Mouse (Mus musculus) central nervous system, embryonic 18 days (tissue): Measurements from ENCODE around the gene Borcs5. TPM values are rescaled to one million over a fixed set of nuclear protein-coding genes. Genes with fewer than 3 reads are reported as not detected.

Experiments used
- polyA plus RNA-seq: library from polyadenylated mRNA; depleted of rRNA; stranded (reverse); fragments of >200 nt; gene quantifications from 2 replicates; pipeline ENCODE4 v1.2.3, GENCODE M21; 2012; rRNA removed

Borcs5 gene
- polyA plus RNA-seq = 25.3 and 26.0 TPM in 2 replicates

DNA sequence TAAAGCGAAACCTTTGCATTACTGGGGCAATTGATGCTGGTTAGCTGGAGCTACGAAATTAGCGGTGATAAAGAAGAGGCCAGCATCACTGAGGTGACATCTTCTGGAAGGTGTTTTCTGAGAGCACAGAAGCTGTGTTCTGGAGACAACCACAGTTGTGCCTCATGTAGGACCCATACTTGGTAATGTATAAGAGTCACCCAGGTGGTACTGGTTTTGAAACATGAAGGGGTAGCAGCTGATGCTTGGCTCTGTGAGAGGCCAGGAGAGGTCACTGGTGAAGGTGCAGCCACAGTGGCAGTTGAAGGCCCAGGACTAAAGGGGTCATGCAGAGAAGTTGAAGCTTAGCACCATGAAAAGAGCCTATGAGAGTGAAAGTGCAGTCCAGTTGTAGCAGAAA, at the start of gene Borcs5:
Borcs5 (plus strand) TSS at position 301 of the 400 bp plus-strand sequence.

GRCm38 (mm10) chr6:134631947-134632687, 7.2 kb upstream of the Borcs5 start, which contains the start of gene Mansc1:
Gene Mansc1 (minus strand): TSS chr6:134632488.

Other genes with a start within 250 kb of the Borcs5 start
- not detected in 2 replicates for gene Bcl2l14, start 243.2 kb upstream of the Borcs5 start, polyA plus RNA-seq
- 24.7 and 25.2 TPM in 2 replicates for gene Lrp6, start 72.5 kb upstream of the Borcs5 start, polyA plus RNA-seq
- 1.3 and 1.4 TPM in 2 replicates for gene Mansc1, start 7.0 kb upstream of the Borcs5 start, polyA plus RNA-seq
- gene Dusp16, start 153.1 kb downstream of the Borcs5 start, polyA plus RNA-seq = 5.0 and 5.7 TPM in 2 replicates
- gene Crebl2, start 190.6 kb downstream of the Borcs5 start, polyA plus RNA-seq = 10.8 TPM in 2 replicates